Mouse (Mus musculus) hindbrain, postnatal 0 days (tissue): ENCODE measurements around the gene Dennd1a. TPM values are rescaled to one million over a fixed set of nuclear protein-coding genes. Genes with fewer than 3 reads are reported as not detected.

ENCODE experiments used
- ATAC-seq: fragments of 200-750 bp; cut with Nextera tagmentation; 2 replicates; pipeline ENCODE4 v1.8.0; 2017; ENCODE audit warnings: mild to moderate bottlenecking, moderate TSS enrichment, moderate library complexity
- DNase-seq: peaks from one replicate; pipeline ENCODE4 v3.0.0-alpha.2; 2015; ENCODE audit warnings: low spot score
- H3K27ac ChIP-seq: fragments of 300-500 bp; sonication (generic); 2 replicates; pipeline ENCODE4 v1.5.1; 2014; ENCODE audit warnings: mild to moderate bottlenecking
- H3K27me3 ChIP-seq: fragments of 300-500 bp; sonication (generic); 2 replicates; pipeline ENCODE4 v1.6.1; 2014; ENCODE audit warnings: low read length, mixed read lengths; ENCODE audit not compliant: insufficient read depth
- H3K36me3 ChIP-seq: fragments of 300-500 bp; sonication (generic); 2 replicates; pipeline ENCODE4 v1.6.1; 2014; ENCODE audit warnings: low read length, mixed read lengths; ENCODE audit not compliant: insufficient read depth
- H3K4me1 ChIP-seq: fragments of 300-500 bp; sonication (generic); 2 replicates; pipeline ENCODE4 v1.6.1; 2014; ENCODE audit warnings: antibody characterized with exemption, low read length, mixed read lengths; ENCODE audit not compliant: insufficient read depth
- H3K4me2 ChIP-seq: fragments of 300-500 bp; sonication (generic); 2 replicates; pipeline ENCODE4 v1.6.1; 2014; ENCODE audit warnings: low read depth, mild to moderate bottlenecking, low read length, moderate library complexity, mixed read lengths
- H3K4me3 ChIP-seq: fragments of 300-500 bp; sonication (generic); 2 replicates; pipeline ENCODE4 v1.5.1; 2014; ENCODE audit warnings: low read length
- H3K9ac ChIP-seq: fragments of 300-500 bp; sonication (generic); replicated peaks from 2 replicates; pipeline ENCODE4 v1.6.1; 2014; ENCODE audit warnings: mild to moderate bottlenecking, low read length, moderate library complexity, mixed read lengths
- H3K9me3 ChIP-seq: fragments of 300-500 bp; sonication (generic); 2 replicates; pipeline ENCODE4 v1.6.1; 2016; ENCODE audit warnings: low read length, mixed read lengths
- CTCF ChIP-seq: IDR thresholded peaks from 2 replicates; pipeline ENCODE4 v1.5.1; 2016; ENCODE audit warnings: antibody characterized with exemption, control low read depth, low read depth
- WGBS: fragments of 180-500 bp; shearing (Covaris S2); extraction: QIAGEN DNeasy Blood & Tissue Kit; methylation state at CpG from one replicate; pipeline ENCODE4 v1.1.7; 2014; 5-methylcytosine and 5-hydroxymethylcytosine counted together
- polyA plus RNA-seq: library from polyadenylated mRNA; unstranded; fragments of >200 nt; fragmentation: Nextera tagmentation; extraction: Ambion mirVana; gene quantifications from 2 replicates; pipeline ENCODE4 v1.2.1, GENCODE M21; 2015
- total RNA-seq: library from RNA; depleted of rRNA; stranded (reverse); fragments of >200 nt; gene quantifications from 2 replicates; pipeline ENCODE4 v1.2.3, GENCODE M21; 2014

The Dennd1a gene
- total and polyA plus RNA-seq, 2 experiments from 2014 or later: 14.4 to 51.9 TPM

DNA sequence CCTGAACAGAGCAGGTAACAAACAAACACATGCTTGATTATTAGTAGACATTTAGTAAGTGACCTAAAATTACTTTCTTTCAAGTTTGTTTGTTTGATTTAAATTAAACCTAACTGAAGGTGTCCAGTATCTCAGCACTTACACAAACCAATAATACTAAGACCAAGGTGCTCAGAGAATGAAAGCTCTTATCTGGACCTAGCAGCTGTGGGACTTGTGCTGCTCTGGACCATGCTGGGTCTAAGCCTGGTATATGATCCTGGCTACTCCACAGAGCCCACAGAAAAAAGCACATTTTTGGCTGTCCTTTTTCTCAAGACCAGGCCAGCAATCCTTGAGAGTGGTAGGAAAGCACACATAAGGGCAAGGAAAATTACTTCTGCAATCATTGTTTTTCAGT lies 193.2 kb downstream of the Dennd1a start:
- Histone ChIP-seq H3K4me1 (0 out of 2 replicates have a peak, but pooled peaks cover 2% of the 10 kb centered on the region), H3K4me3 (no peak overlapping the region), H3K36me3 (no peaks in the 10 kb centered on the region), H3K27ac (no peak overlapping the region), H3K9me3 (no peaks in the 10 kb centered on the region), H3K27me3 (no peaks in the 10 kb centered on the region), H3K9ac (no peak overlapping the region), H3K4me2 (no peak overlapping the region)
- DNase-seq (no peak), ATAC-seq (no peak)
- TF ChIP-seq CTCF: no peak

GRCm38 (mm10) chr2:38093242-38093641 lies 193.9 kb downstream of the Dennd1a start:
- 88% methylated on average over 3 of the region's 3 CpGs for WGBS

DNA sequence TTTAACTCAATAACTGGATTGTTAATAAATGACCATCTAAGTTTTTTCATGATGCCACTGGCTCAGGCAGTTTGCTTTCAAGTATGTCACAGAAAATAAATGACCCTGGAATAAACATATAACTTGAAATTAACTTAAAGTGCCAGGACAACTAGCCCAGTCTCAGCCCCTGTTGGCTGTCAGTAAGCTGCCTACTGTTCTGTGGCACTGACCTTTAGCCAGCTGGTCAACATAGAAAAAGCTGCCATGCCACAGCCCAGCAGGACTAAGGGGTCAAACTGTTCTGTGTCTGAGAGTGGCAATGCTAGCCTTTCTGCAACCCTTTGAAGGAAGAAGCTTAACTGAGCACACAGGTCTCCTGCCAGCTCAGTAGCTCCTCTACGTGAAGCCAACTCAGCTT lies 198.8 kb downstream of the Dennd1a start:
- no peak overlapping the region for H3K27ac ChIP-seq
- no peaks in the 10 kb centered on the region for H3K36me3 ChIP-seq
- no peaks in the 10 kb centered on the region for H3K4me1 ChIP-seq
- no peak for ATAC-seq
- no peak overlapping the region for H3K4me2 ChIP-seq
- no peak overlapping the region for H3K9ac ChIP-seq
- H3K9me3 ChIP-seq: no peaks in the 10 kb centered on the region
- DNase-seq: no peak
- H3K27me3 ChIP-seq: no peaks in the 10 kb centered on the region
- H3K4me3 ChIP-seq: no peak overlapping the region
- 61% methylated on average over 1 of the region's 1 CpGs for WGBS
- no peak for TF ChIP-seq CTCF

More at GRCm38 (mm10) chr2:38093242-38093641, 193.9 kb downstream of the Dennd1a start:
- Histone ChIP-seq H3K4me3 (no peak overlapping the region), H3K9ac (no peak overlapping the region), H3K27ac (no peak overlapping the region), H3K36me3 (no peaks in the 10 kb centered on the region), H3K4me1 (no peaks in the 10 kb centered on the region), H3K27me3 (no peaks in the 10 kb centered on the region), H3K9me3 (no peaks in the 10 kb centered on the region), H3K4me2 (no peak overlapping the region)
- no peak for TF ChIP-seq CTCF
- no peak for DNase-seq
- ATAC-seq: no peak

DNA sequence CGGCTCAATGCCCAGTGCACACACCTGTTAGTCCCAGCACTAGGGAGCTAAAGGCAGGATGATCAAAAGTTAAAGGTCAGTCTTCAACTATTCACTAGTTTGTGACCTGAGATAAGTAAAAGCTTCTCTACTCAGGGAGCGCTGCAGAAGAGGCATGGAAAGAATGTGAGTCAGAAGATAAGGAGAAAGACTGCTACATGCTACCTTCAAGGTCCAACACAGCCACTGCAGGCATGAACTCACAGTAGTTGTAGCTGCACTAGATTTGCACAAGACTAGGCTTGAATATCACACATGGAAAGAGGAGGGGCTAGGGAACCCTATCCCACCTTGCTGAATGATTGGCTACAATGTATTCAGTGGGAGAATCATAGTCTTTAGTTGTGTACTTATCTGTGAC lies 202.1 kb downstream of the Dennd1a start:
- WGBS: 92% methylated on average over 2 of the region's 2 CpGs
- ATAC-seq: no peak
- TF ChIP-seq CTCF: no peak

GRCm38 (mm10) chr2:38083251-38083650 lies 203.9 kb downstream of the Dennd1a start:
- ATAC-seq (0 out of 2 replicates have a peak, but pooled peaks have one; percentile 27), DNase-seq (no peak)
- H3K9ac ChIP-seq: no peak overlapping the region
- no peak overlapping the region for H3K4me3 ChIP-seq
- no peaks in the 10 kb centered on the region for H3K9me3 ChIP-seq
- H3K4me1 ChIP-seq: no peaks in the 10 kb centered on the region
- 82% methylated on average over 3 of the region's 3 CpGs for WGBS
- no peak overlapping the region for H3K27ac ChIP-seq
- H3K36me3 ChIP-seq: no peaks in the 10 kb centered on the region
- no peak for TF ChIP-seq CTCF
- no peaks in the 10 kb centered on the region for H3K27me3 ChIP-seq
- no peak overlapping the region for H3K4me2 ChIP-seq

More for the DNA sequence above, 202.1 kb downstream of the Dennd1a start:
- DNase-seq: no peak
- no peaks in the 10 kb centered on the region for H3K4me1 ChIP-seq
- H3K9me3 ChIP-seq: no peaks in the 10 kb centered on the region
- H3K36me3 ChIP-seq: no peaks in the 10 kb centered on the region
- no peak overlapping the region for H3K27ac ChIP-seq
- no peak overlapping the region for H3K9ac ChIP-seq
- no peak overlapping the region for H3K4me2 ChIP-seq
- H3K27me3 ChIP-seq: no peaks in the 10 kb centered on the region
- H3K4me3 ChIP-seq: no peak overlapping the region

DNA sequence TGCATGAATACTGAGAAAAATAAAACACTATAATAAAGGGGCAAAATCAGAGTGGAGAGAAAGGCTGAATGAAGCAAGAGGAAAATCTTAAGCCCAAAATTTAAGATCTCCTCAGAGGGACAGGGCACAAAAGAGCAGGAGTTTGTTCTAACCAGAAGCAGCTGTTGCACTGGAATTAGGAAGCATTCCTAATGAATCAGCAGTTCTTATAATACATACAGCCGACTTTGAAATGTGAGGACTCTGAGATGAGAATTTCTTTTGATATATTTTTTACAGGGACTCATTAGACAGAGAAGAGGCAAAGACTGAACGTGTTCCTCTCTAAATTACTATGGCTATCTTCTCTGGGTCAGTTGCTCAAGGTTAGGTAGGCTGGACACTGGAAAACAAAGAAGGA lies 212.7 kb downstream of the Dennd1a start:
- 53% methylated on average over 2 of the region's 2 CpGs for WGBS
- Histone ChIP-seq H3K4me3 (no peak overlapping the region), H3K9ac (no peak overlapping the region), H3K9me3 (no peaks in the 10 kb centered on the region), H3K4me2 (no peak overlapping the region), H3K27ac (no peak overlapping the region), H3K27me3 (no peaks in the 10 kb centered on the region), H3K36me3 (no peaks in the 10 kb centered on the region), H3K4me1 (no peaks in the 10 kb centered on the region)
- ATAC-seq: no peak
- no peak for DNase-seq
- TF ChIP-seq CTCF: no peak

- Histone ChIP-seq H3K9me3 (no peaks in the 10 kb centered on the region), H3K36me3 (no peaks in the 10 kb centered on the region), H3K4me1 (no peaks in the 10 kb centered on the region), H3K4me2 (no peak overlapping the region), H3K4me3 (no peak overlapping the region), H3K9ac (no peak overlapping the region), H3K27ac (no peak overlapping the region), H3K27me3 (no peaks in the 10 kb centered on the region)
- DNase-seq (no peak), ATAC-seq (no peak)
- no peak for TF ChIP-seq CTCF
Measured at GRCm38 (mm10) chr2:38072061-38072460, 215.1 kb downstream of the Dennd1a start.

DNA sequence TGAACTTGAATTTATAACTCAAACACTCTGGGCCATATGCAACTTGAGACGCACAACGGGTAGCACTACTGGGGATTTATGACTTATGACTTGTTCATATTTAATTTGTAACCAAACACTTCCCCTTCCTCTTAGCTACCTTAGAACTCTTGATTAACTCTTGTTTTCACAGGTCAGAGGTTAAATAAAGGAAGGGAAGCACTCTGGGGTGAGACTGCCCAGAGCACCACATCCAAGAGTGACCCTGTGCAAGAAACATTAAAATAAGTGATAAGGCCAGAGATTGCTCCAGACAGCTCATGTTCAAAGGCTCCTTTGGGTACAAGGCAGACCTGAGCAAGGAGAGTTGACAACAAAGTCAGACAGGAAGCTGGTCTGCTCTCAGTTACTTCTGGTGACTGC lies 219.0 kb downstream of the Dennd1a start:
- no peak for ATAC-seq
- 87% methylated on average over 2 of the region's 2 CpGs for WGBS
- Histone ChIP-seq H3K36me3 (no peaks in the 10 kb centered on the region), H3K27ac (no peak overlapping the region), H3K27me3 (no peaks in the 10 kb centered on the region), H3K9me3 (no peaks in the 10 kb centered on the region), H3K4me2 (no peak overlapping the region), H3K9ac (no peak overlapping the region), H3K4me1 (no peaks in the 10 kb centered on the region), H3K4me3 (no peak overlapping the region)
- TF ChIP-seq CTCF: no peak
- no peak for DNase-seq
